Mouse (Mus musculus) limb, embryonic 13.5 days (tissue): ENCODE data around the gene Lrrc8a. TPM values are rescaled to one million over a fixed set of nuclear protein-coding genes. Genes with fewer than 3 reads are reported as not detected.

Experiments
- ATAC-seq: fragments of 200-750 bp; cut with Nextera tagmentation; 2 replicates; pipeline ENCODE4 v1.8.0; 2017; ENCODE audit warnings: low read depth, moderate number of reproducible peaks, moderate TSS enrichment; ENCODE audit not compliant: low FRiP score
- H3K27ac ChIP-seq: fragments of 300-500 bp; sonication (generic); 2 replicates; pipeline ENCODE4 v1.5.1; 2015; ENCODE audit warnings: inconsistent platforms, mild to moderate bottlenecking, moderate library complexity
- H3K27me3 ChIP-seq: fragments of 300-500 bp; sonication (generic); 2 replicates; pipeline ENCODE4 v1.6.1; 2015; ENCODE audit warnings: mild to moderate bottlenecking, inconsistent platforms
- H3K36me3 ChIP-seq: fragments of 300-500 bp; sonication (generic); 2 replicates; pipeline ENCODE4 v1.6.1; 2015; ENCODE audit warnings: inconsistent platforms, mild to moderate bottlenecking, moderate library complexity
- H3K4me1 ChIP-seq: fragments of 300-500 bp; sonication (generic); 2 replicates; pipeline ENCODE4 v1.6.1; 2015; ENCODE audit warnings: inconsistent platforms
- H3K4me2 ChIP-seq: fragments of 300-500 bp; sonication (generic); replicated peaks from 2 replicates; pipeline ENCODE4 v1.6.1; 2015; ENCODE audit warnings: inconsistent platforms, mild to moderate bottlenecking, moderate library complexity
- H3K4me3 ChIP-seq: fragments of 300-500 bp; sonication (generic); 2 replicates; pipeline ENCODE4 v1.5.1; 2015; ENCODE audit warnings: moderate library complexity, mild to moderate bottlenecking, inconsistent platforms
- H3K9ac ChIP-seq: fragments of 300-500 bp; sonication (generic); 2 replicates; pipeline ENCODE4 v1.6.1; 2015; ENCODE audit warnings: mild to moderate bottlenecking, inconsistent platforms
- H3K9me3 ChIP-seq: fragments of 300-500 bp; sonication (generic); 2 replicates; pipeline ENCODE4 v1.6.1; 2016; ENCODE audit warnings: inconsistent platforms
- WGBS: fragments of 180-500 bp; shearing (Covaris S2); methylation state at CpG from one replicate; pipeline ENCODE4 v1.1.7; 2015; 5-methylcytosine and 5-hydroxymethylcytosine counted together
- polyA plus RNA-seq: library from polyadenylated mRNA; unstranded; fragments of >200 nt; fragmentation: Nextera tagmentation; extraction: Ambion mirVana; gene quantifications from 2 replicates; pipeline ENCODE4 v1.2.1, GENCODE M21; 2015

Lrrc8a gene
- polyA plus RNA-seq, 1 experiment from 2014 or later, result 49.1 TPM

DNA sequence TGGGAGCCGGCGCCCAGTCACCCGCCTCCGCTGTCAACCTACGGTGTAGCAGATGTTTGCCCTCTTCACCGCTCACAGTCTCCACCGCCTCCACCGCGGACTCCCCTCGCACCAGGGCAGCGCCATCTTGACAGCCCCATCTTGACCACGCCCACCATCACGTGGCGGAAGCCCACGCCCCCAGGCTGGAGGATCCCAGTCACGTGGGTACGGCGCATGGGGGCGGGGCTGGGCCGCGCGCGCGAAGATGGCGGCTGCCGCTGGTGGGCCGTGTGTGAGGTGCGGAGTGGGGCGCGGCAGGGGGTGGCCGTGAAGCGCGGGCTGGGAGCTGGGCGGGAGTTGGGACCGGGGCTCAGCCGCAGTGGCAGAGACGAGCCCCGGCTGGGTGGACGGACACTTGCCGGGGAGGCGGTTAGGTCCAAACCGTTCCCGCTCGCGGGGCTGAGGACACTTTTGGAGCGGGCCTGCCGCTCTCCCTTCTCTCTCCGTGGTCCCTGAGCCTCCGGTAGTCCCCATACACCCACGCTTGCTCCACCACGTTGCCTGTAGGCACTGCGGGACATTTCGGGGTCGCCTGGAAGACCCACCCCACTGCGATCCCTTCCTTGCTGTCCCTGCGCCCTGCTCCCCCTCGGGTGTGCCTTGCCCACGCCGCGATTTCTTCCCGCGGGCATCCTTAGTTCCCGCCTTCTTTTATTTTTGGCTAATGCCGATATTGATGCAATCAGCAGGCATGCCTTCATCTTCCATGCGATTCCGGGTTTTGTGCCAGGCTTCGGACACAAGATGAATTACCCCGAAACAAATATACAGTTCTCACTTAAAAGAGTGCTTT is 48.9 kb downstream of the Lrrc8a start, which contains the start of the genes Dolk and Nup188:
Dolk (minus strand) TSS at position 143 of the 835 bp plus-strand sequence.
Nup188 (plus strand) TSS at position 206 of the 835 bp plus-strand sequence.
- whole genome bisulfite sequencing, result under 1% methylated on average over 51 of the region's 68 CpGs
- Histone ChIP-seq H3K4me2 (peak within 1 kb of the TSS; percentile 78), H3K36me3 (peaks cover 20% of the 10 kb centered on the region), H3K27ac (peak within 1 kb of the TSS; percentile 76), H3K27me3 (no peaks in the 10 kb centered on the region), H3K9me3 (no peaks in the 10 kb centered on the region), H3K4me3 (peak within 1 kb of the TSS; percentile 85), H3K4me1 (peaks cover 20% of the 10 kb centered on the region), H3K9ac (peak within 1 kb of the TSS; percentile 95)
- ATAC-seq, result peak; percentile 92

DNA sequence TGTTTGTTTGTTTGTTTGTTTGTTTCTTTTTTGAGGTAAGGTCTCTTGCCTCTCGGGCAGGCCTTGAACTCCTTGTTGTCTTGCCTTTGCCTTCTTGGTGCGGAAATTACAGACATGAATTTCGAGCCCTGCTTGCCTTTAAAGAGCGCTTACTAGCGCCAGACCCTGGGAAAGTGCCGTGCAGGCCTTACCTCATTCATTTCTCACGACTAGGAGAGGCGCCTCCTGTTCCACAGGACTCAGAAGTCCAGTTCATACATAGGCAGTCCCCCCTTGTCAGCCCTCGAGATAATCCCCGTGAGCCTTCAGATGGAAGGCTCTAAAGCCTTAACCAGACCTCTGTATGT is 49.5 kb downstream of the Lrrc8a start:
- under 1% methylated on average over 10 of the region's 10 CpGs for WGBS
- H3K9me3 ChIP-seq, result no peaks in the 10 kb centered on the region
- peak overlapping the region; percentile 95 for H3K9ac ChIP-seq
- H3K27ac ChIP-seq, result peak overlapping the region; percentile 76; the same call in 1 of the 2 replicates
- H3K27me3 ChIP-seq, result no peaks in the 10 kb centered on the region
- peaks cover 24% of the 10 kb centered on the region for H3K36me3 ChIP-seq
- no peak for ATAC-seq
- peak overlapping the region; percentile 85 for H3K4me3 ChIP-seq
- peak overlapping the region; percentile 78 for H3K4me2 ChIP-seq
- H3K4me1 ChIP-seq, result peaks cover 20% of the 10 kb centered on the region

DNA sequence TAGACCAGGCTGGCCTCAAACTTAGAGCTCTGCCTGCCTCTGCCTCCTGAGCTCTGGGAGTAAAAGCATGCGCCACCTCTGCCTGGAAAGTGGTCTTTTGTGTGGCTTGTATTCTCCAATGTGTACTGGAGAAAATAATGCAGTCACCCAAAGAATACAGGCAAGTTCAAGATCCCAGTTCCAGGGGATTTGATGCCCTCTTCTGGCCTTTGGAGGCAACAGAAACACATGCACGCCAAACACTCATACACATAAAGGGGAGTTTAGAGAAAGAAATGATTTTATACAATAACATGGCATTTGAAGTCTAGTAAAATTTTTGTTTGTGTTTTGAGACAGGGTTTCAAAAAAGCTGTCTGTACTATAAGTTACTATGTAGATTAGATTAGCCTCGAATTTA is 62.0 kb downstream of the Lrrc8a start:
- H3K36me3 ChIP-seq, result peaks cover 76% of the 10 kb centered on the region
- H3K9me3 ChIP-seq, result no peaks in the 10 kb centered on the region
- ATAC-seq, result no peak
- no peak overlapping the region for H3K27ac ChIP-seq
- no peak overlapping the region for H3K4me2 ChIP-seq
- H3K4me3 ChIP-seq, result no peak overlapping the region
- no peaks in the 10 kb centered on the region for H3K27me3 ChIP-seq
- H3K9ac ChIP-seq, result no peak overlapping the region
- no peaks in the 10 kb centered on the region for H3K4me1 ChIP-seq
- 77% methylated on average over 3 of the region's 3 CpGs for WGBS

DNA sequence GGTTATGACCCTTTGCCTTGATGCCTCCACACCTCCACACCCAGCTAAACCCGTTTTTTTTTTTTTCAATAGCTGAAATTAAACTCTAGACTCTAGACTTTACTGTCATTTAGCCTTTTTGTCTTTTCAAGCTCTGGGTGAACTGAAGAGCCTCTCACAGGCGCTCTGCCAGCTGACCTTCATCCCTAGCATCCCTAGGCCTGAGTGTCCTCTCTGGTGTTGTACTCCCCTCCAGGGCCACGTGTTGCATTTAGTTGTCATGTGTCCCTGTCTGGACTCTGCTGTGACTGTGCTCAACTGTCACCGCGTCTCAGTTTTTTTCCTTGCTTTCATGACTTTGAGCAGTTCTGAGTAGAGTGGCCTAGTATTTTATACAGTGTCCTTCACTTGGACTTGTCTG is 62.5 kb downstream of the Lrrc8a start:
- Histone ChIP-seq H3K36me3 (peaks cover 80% of the 10 kb centered on the region), H3K4me3 (no peak overlapping the region), H3K4me1 (no peaks in the 10 kb centered on the region), H3K27ac (no peak overlapping the region), H3K4me2 (no peak overlapping the region), H3K9me3 (no peaks in the 10 kb centered on the region), H3K9ac (no peak overlapping the region), H3K27me3 (no peaks in the 10 kb centered on the region)
- WGBS, result 90% methylated on average over 5 of the region's 5 CpGs
- ATAC-seq, result no peak

DNA sequence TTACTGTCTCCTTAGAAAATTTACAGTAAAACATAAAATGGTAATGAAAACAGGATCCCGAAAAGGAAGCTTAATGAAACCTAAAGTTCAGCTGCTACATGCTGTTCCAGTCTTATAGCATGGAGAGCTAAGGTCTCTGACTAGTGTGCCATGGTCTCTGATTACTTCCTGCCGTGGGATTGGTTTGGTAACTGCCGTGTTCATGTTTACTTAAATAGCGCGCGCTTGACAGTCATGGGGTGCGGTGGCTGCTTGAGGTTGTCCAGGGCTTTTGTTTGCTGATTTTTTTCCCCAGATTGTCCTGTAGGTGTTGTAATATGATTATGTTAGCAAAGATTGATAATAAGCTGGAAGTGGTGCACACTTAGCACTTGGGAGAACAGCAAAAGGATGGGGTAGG is 68.6 kb downstream of the Lrrc8a start:
- H3K4me2 ChIP-seq, result no peak overlapping the region
- no peak overlapping the region for H3K27ac ChIP-seq
- ATAC-seq, result no peak
- H3K27me3 ChIP-seq, result no peaks in the 10 kb centered on the region
- H3K36me3 ChIP-seq, result peaks cover 98% of the 10 kb centered on the region
- no peak overlapping the region for H3K4me3 ChIP-seq
- H3K9me3 ChIP-seq, result no peaks in the 10 kb centered on the region
- WGBS, result 94% methylated on average over 7 of the region's 7 CpGs
- no peak overlapping the region for H3K9ac ChIP-seq
- H3K4me1 ChIP-seq, result no peaks in the 10 kb centered on the region

DNA sequence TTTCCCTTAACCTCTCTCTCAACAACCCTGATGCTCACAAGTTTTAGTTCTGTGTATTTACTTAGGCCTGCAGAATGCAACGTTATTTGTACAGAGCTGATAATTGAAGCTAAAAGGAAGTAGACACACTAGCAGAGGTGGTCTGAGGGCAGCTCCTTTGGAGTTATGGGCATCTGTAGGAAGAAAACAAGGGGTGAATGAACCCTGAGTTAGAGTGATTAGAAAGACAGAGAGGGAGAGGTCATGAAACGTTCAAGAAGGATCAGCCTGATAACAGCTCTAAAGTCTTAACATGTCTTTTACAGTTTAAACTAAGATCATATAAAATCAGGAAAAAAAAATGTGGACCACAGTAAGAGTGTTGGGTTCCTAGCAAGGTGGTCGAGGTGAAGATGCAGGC is 71.8 kb downstream of the Lrrc8a start:
- Histone ChIP-seq H3K27ac (no peak overlapping the region), H3K4me2 (no peak overlapping the region), H3K9ac (no peak overlapping the region), H3K36me3 (peaks cover 96% of the 10 kb centered on the region), H3K4me3 (no peak overlapping the region), H3K4me1 (no peaks in the 10 kb centered on the region), H3K27me3 (no peaks in the 10 kb centered on the region), H3K9me3 (no peaks in the 10 kb centered on the region)
- 88% methylated on average over 3 of the region's 3 CpGs for WGBS
- ATAC-seq, result no peak

DNA sequence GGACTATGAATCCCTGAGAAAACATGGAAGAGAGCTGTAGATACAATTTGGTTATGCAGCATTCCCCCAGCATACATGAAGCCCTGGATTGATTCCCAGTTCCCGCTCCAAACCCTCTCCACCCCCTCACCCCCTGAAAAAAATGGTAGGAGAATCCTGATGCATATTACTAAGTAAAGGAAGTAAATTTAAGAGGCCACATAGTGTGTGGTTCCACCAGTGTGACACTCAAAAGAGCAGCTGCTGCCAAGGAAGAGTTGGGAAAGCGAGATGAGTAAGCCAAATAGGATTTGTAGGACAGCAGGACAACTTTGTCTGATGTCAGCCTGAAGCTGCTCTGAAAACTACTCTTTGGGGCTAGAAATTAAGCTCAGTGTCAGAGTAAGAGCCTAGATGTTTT is 74.0 kb downstream of the Lrrc8a start:
- 93% methylated on average over 2 of the region's 2 CpGs for WGBS
- no peaks in the 10 kb centered on the region for H3K4me1 ChIP-seq
- no peak overlapping the region for H3K4me2 ChIP-seq
- peaks cover 96% of the 10 kb centered on the region for H3K36me3 ChIP-seq
- H3K4me3 ChIP-seq, result no peak overlapping the region
- no peak overlapping the region for H3K9ac ChIP-seq
- no peaks in the 10 kb centered on the region for H3K27me3 ChIP-seq
- ATAC-seq, result no peak
- H3K9me3 ChIP-seq, result no peaks in the 10 kb centered on the region
- no peak overlapping the region for H3K27ac ChIP-seq

Other genes with a start within 250 kb of the Lrrc8a start
- gene Wdr34, start 188.8 kb upstream of the Lrrc8a start, polyA plus RNA-seq, result 40.4 and 42.5 TPM in 2 replicates
- gene Set, start 180.3 kb upstream of the Lrrc8a start, polyA plus RNA-seq, result 514 and 554 TPM in 2 replicates
- gene Pkn3, start 160.0 kb upstream of the Lrrc8a start, polyA plus RNA-seq, result 8.6 and 10.0 TPM in 2 replicates
- 25.3 and 27.9 TPM in 2 replicates for gene Zdhhc12, start 144.1 kb upstream of the Lrrc8a start, polyA plus RNA-seq
- 11.2 and 12.5 TPM in 2 replicates for gene Zer1, start 113.1 kb upstream of the Lrrc8a start, polyA plus RNA-seq
- gene Tbc1d13, start 104.0 kb upstream of the Lrrc8a start, polyA plus RNA-seq, result 10.1 and 10.7 TPM in 2 replicates
- gene Endog, start 66.2 kb upstream of the Lrrc8a start, polyA plus RNA-seq, result 17.2 and 19.2 TPM in 2 replicates
- 87.8 and 96.7 TPM in 2 replicates for gene Spout1, start 59.3 kb upstream of the Lrrc8a start, polyA plus RNA-seq
- gene Kyat1, start 31.9 kb upstream of the Lrrc8a start, polyA plus RNA-seq, result 7.8 and 8.1 TPM in 2 replicates
- 0.22 TPM in 1 of 2 replicates, not detected in the other for gene Gm28035, start 2.9 kb downstream of the Lrrc8a start, polyA plus RNA-seq
- gene Phyhd1, start 28.5 kb downstream of the Lrrc8a start, polyA plus RNA-seq, result 4.1 and 4.5 TPM in 2 replicates
- gene Gm28038, start 43.3 kb downstream of the Lrrc8a start, polyA plus RNA-seq, result not detected in 2 replicates
- gene Dolk, start 48.6 kb downstream of the Lrrc8a start, polyA plus RNA-seq, result 30.8 and 32.0 TPM in 2 replicates
- gene Nup188, start 48.7 kb downstream of the Lrrc8a start, polyA plus RNA-seq, result 33.7 and 41.2 TPM in 2 replicates
- gene Sh3glb2, start 121.6 kb downstream of the Lrrc8a start, polyA plus RNA-seq, result 82.7 and 85.0 TPM in 2 replicates
- gene Miga2, start 126.5 kb downstream of the Lrrc8a start, polyA plus RNA-seq, result 24.3 and 26.6 TPM in 2 replicates
- 33.1 and 33.5 TPM in 2 replicates for gene Dolpp1, start 154.5 kb downstream of the Lrrc8a start, polyA plus RNA-seq
- gene Crat, start 178.1 kb downstream of the Lrrc8a start, polyA plus RNA-seq, result 28.0 and 31.1 TPM in 2 replicates
- 144 and 150 TPM in 2 replicates for gene Ptpa, start 178.3 kb downstream of the Lrrc8a start, polyA plus RNA-seq
- gene Ier5l, start 236.5 kb downstream of the Lrrc8a start, polyA plus RNA-seq, result 2.9 and 3.0 TPM in 2 replicates